In genomic region chr10:128525671-128526308, GRCm38 (mm10) we compare ENCODE assay signal across 8 mouse cellular contexts. TPM values are rescaled to one million over a fixed set of nuclear protein-coding genes. Genes with fewer than 3 reads are reported as not detected.
DNase-seq lines count a peak whose midpoint lies in the region; ATAC-seq lines count a peak whose summit lies in the region.

TSS of gene Esyt1 (minus strand) at chr10:128525871.

- peak; percentile 86 for ATAC-seq in inflammation-experienced regulatory T-cells, adult 6 months
- peak; percentile 90 for ATAC-seq in megakaryocyte-erythroid progenitor cell, adult 5-6 weeks (replicated peaks; ENCODE audit: low FRiP score, low TSS enrichment, poor library complexity, severe bottlenecking)

- intact Hi-C loops in gastrocnemius, postnatal 14 days (cut with DNase I; ENCODE audit: low total_unique reads) = no loop called here
- intact Hi-C loops in left cerebral cortex, postnatal 10 days (cut with DNase I) = loop anchor here (5.0 kb wide), 1 partner anchor 33 kb away; the partner anchor contains the start of gene Myl6

- peak; percentile 97 to 98 for DNase-seq in adrenal gland, adult (ENCODE audit: inconsistent age in 2 of 2, low spot score in 1 of 2)
- peak; percentile 99 for DNase-seq in embryo, embryonic 10.5 days (ENCODE audit: low spot score)
- DNase-seq in gastrocnemius, postnatal 14 days = peak; percentile 94
- peak; percentile 92 to 96 for DNase-seq in left cerebral cortex, postnatal 10 days (ENCODE audit: extremely low spot score in 1 of 2, low spot score in 2 of 2)
- DNase-seq in right cerebral cortex, postnatal 25 days = peak; percentile 84
- DNase-seq in yolk sac, embryonic 10.5 days (ENCODE audit: low spot score) = peak; percentile 98

RNA-seq across cellular contexts. Expression of gene Esyt1, which starts in this region (rescaled TPM):
- 10 to 100 TPM; 21.6 to 24.0 TPM for total RNA-seq in gastrocnemius, postnatal 14 days (2021)
- polyA plus RNA-seq in inflammation-experienced regulatory T-cells, adult 6 months (2017; shearing (Covaris generic)) = 10 to 100 TPM; 68.4 to 89.7 (median 70.4) TPM
- total RNA-seq in left cerebral cortex, postnatal 10 days (2021) = 1 to 10 TPM; 8.9 to 9.3 TPM
- 49.7 and 53.8 TPM in 2 replicates for total RNA-seq in megakaryocyte-erythroid progenitor cell, adult 5-6 weeks (2014; fragmentation: Nextera tagmentation)
- total RNA-seq in megakaryocyte-erythroid progenitor cell, adult 5-6 weeks (2017) = 59.2 and 66.2 TPM in 2 replicates

Comparison
In these comparisons a context has a peak if more than half of its experiments do, and no peak if none do; other contexts are left out.
1. Peak in every context shown above with its lines: DNase-seq and ATAC-seq.